Mouse (Mus musculus) myocyte (in vitro differentiated cells): ENCODE results near the gene Odf3. TPM values are rescaled to one million over a fixed set of nuclear protein-coding genes. Genes with fewer than 3 reads are reported as not detected.
A peak's percentile ranks its signal among the peaks of the same experiment; 100 is the strongest.

ENCODE experiments used
- H3K27me3 ChIP-seq: one replicate; pipeline ENCODE4 v1.6.1; 2011; ENCODE audit not compliant: control insufficient read depth, insufficient read depth, insufficient read length
- H3K36me3 ChIP-seq: one replicate; pipeline ENCODE4 v1.6.1; 2011; ENCODE audit not compliant: control insufficient read depth, insufficient read depth
- H3K4me2 ChIP-seq: one replicate; pipeline ENCODE4 v1.6.1; 2011; ENCODE audit warnings: low read depth, control low read depth
- H3K4me3 ChIP-seq: one replicate; pipeline ENCODE4 v1.5.1; 2011; ENCODE audit warnings: mild to moderate bottlenecking, control low read depth, moderate library complexity
- H3K79me2 ChIP-seq: one replicate; pipeline ENCODE4 v1.6.1; 2011; ENCODE audit not compliant: control insufficient read depth, insufficient read depth
- H3ac ChIP-seq: one replicate; pipeline ENCODE4 v1.6.1; 2011; ENCODE audit not compliant: control insufficient read depth, insufficient read length
- CEBPB ChIP-seq: IDR thresholded peaks from 2 replicates; pipeline ENCODE4 v1.6.1; 2011; ENCODE audit warnings: mild to moderate bottlenecking, moderate library complexity; ENCODE audit not compliant: poor library complexity, insufficient read depth, severe bottlenecking
- E2F4 ChIP-seq: IDR thresholded peaks from one replicate; pipeline ENCODE4 v1.6.1; 2011; ENCODE audit warnings: mild to moderate bottlenecking, control low read depth, moderate library complexity; ENCODE audit not compliant: insufficient read depth
- MAX ChIP-seq: IDR thresholded peaks from one replicate; pipeline ENCODE4 v1.6.1; 2011; ENCODE audit warnings: low read depth, mild to moderate bottlenecking, control low read depth
- MYOD1 ChIP-seq, 3 experiments: IDR thresholded peaks; one replicate each; pipeline ENCODE4 v1.6.1; 2011; ENCODE audit warnings: control low read depth in 2 of 3, low read depth in 2 of 3, mild to moderate bottlenecking in 2 of 3, moderate library complexity in 1 of 3; ENCODE audit not compliant: insufficient read length in 2 of 3, control insufficient read depth in 1 of 3
- MYOG ChIP-seq, 3 experiments: IDR thresholded peaks; one replicate each; pipeline ENCODE4 v1.6.1; 2011; ENCODE audit warnings: control low read depth in 2 of 3, low read depth in 2 of 3, mild to moderate bottlenecking in 2 of 3; ENCODE audit not compliant: insufficient read length in 2 of 3, control insufficient read depth in 1 of 3, insufficient read depth in 1 of 3
- POLR2A ChIP-seq: IDR thresholded peaks from one replicate; pipeline ENCODE4 v1.6.1; 2011; ENCODE audit warnings: low read depth, mild to moderate bottlenecking, control low read depth, moderate library complexity; ENCODE audit not compliant: insufficient read length
- POLR2AphosphoS2 ChIP-seq: IDR thresholded peaks from one replicate; pipeline ENCODE4 v1.6.1; 2011; ENCODE audit warnings: low read depth, control low read depth; ENCODE audit not compliant: insufficient read length
- REST ChIP-seq: IDR thresholded peaks from one replicate; pipeline ENCODE4 v1.6.1; 2011; ENCODE audit warnings: mild to moderate bottlenecking, control low read depth, moderate library complexity; ENCODE audit not compliant: insufficient read depth, insufficient read length
- SRF ChIP-seq: IDR thresholded peaks from one replicate; pipeline ENCODE4 v1.6.1; 2011; ENCODE audit warnings: low read depth; ENCODE audit not compliant: control insufficient read depth, insufficient read length
- TCF12 ChIP-seq: IDR thresholded peaks from one replicate; pipeline ENCODE4 v1.6.1; 2011; ENCODE audit warnings: mild to moderate bottlenecking, control low read depth; ENCODE audit not compliant: poor library complexity, insufficient read depth, severe bottlenecking
- TCF3 ChIP-seq: IDR thresholded peaks from one replicate; pipeline ENCODE4 v1.6.1; 2011; ENCODE audit warnings: low read depth, control low read depth; ENCODE audit not compliant: insufficient read length
- USF1 ChIP-seq: IDR thresholded peaks from one replicate; pipeline ENCODE4 v1.6.1; 2011; ENCODE audit warnings: low read depth, mild to moderate bottlenecking, control low read depth, moderate library complexity
- polyA plus RNA-seq: library from polyadenylated mRNA; unstranded; fragments of >200 nt; fragmentation: generic; extraction: Trizol; gene quantifications from one replicate; pipeline ENCODE4 v1.2.1, GENCODE M21; 2012; ENCODE audit warnings: missing spikeins

The Odf3 gene
- polyA plus RNA-seq, 1 experiment: 0.07 TPM

DNA sequence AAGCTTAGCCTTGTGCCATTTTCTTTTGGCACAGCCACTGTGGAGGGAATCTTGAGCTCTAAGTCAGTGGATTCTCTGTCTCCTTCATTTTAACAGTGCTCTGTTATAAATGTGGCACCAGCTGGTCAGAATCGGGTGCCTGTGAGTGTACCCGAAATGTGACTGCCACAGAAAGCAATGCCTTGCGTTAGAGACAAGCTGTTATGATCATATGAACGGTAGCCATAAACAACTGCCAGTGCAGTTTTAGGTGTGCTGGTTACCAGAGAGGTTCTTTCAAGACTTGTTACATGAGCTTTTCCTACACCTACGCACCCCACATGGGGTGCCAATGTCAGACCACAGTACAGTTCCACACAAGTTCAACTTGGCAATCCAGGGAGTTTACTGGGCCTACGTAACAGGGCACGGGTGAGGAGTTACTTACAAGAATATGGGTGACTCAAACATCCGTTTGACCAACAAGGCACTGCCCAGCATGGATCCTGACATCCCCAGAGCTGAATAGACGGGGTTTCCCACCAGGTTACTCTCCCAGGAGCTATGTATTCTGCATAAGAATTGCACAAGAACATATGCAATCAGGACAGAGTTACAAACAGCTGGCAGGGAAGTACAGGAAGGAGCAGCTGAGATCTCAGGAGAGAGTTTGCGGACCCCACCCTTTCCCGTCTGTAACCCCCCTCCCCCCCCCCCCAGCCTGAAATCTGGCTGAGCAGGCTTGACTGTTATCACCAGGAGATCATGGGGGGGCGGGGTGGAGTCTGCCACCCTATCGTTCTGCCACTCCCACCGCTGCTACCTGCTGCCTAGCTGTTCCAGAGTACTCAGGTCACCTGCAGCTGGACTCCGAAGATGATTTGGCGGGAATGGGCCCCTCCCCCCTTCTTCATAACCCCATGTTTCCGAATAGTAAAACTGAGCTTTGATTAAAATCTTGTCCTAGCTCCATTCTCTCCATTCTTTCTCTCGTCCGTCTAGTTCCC, 6.6 kb upstream of the Odf3 start:
- Histone ChIP-seq H3K36me3 (no peaks in the 10 kb centered on the region), H3K4me3 (no peak overlapping the region), H3ac (no peak overlapping the region), H3K27me3 (peaks cover 6% of the 10 kb centered on the region), H3K4me2 (peak overlapping the region; percentile 41), H3K79me2 (no peaks in the 10 kb centered on the region)
- TF ChIP-seq MAX (no peak), MYOD1 (IDR thresholded peaks at IDR 0.05; ENCODE audit: control insufficient read depth in 1 of 3, insufficient read length in 2 of 3, low read depth in 2 of 3) (no peak), POLR2A (no peak), CEBPB (no peak), TCF3 (no peak), POLR2AphosphoS2 (no peak), REST (no peak), E2F4 (no peak), MYOG (IDR thresholded peaks at IDR 0.05; ENCODE audit: control insufficient read depth in 1 of 3, insufficient read depth in 1 of 3, insufficient read length in 2 of 3, low read depth in 2 of 3) (no peak), USF1 (no peak), SRF (no peak), TCF12 (no peak)

DNA sequence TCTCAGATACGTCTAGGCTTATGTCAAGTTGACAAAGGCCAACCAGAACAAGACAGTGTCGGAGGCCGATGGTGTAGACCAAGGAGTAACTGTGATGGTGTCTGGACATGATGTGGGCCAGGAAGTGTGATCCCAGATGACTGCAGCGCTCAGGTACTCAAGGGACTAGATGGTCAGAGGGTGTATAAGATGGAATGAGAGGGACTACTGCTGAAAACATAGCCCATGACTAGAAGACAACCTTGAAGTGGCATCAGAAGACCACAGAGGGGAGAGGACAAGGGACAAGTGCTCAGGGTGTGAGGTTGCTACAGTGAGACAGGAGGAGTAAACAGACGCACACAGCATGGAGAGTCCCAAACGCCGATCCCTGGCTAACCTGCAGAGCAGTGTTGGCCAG, 3.8 kb upstream of the Odf3 start:
- Histone ChIP-seq H3K27me3 (peaks cover 12% of the 10 kb centered on the region), H3K4me2 (no peak overlapping the region), H3ac (no peak overlapping the region), H3K79me2 (no peaks in the 10 kb centered on the region), H3K36me3 (no peaks in the 10 kb centered on the region), H3K4me3 (no peak overlapping the region)
- TF ChIP-seq TCF3 (no peak), POLR2AphosphoS2 (no peak), E2F4 (no peak), TCF12 (no peak), MYOD1 (IDR thresholded peaks at IDR 0.05; ENCODE audit: control insufficient read depth in 1 of 3, insufficient read length in 2 of 3, low read depth in 2 of 3) (no peak), REST (no peak), MAX (no peak), USF1 (no peak)

GRCm38 (mm10) chr7:140844905-140845665, 2.5 kb upstream of the Odf3 start, which contains the start of gene Scgb1c1:
Gene Scgb1c1 (plus strand): TSS chr7:140845547.
- H3K79me2 ChIP-seq: no peaks in the 10 kb centered on the region
- no peak within 1 kb of the TSS for H3K4me3 ChIP-seq
- H3K36me3 ChIP-seq: no peaks in the 10 kb centered on the region
- H3K27me3 ChIP-seq: peaks cover 12% of the 10 kb centered on the region
- no peak within 1 kb of the TSS for H3ac ChIP-seq
- no peak for TF ChIP-seq CEBPB
- peak; percentile 3 to 71 (median 25) for TF ChIP-seq MYOG (IDR thresholded peaks at IDR 0.05; ENCODE audit: control insufficient read depth in 1 of 3, insufficient read depth in 1 of 3, insufficient read length in 2 of 3, low read depth in 2 of 3)
- peak; percentile 11 to 82 (median 57) for TF ChIP-seq MYOD1 (IDR thresholded peaks at IDR 0.05; ENCODE audit: control insufficient read depth in 1 of 3, insufficient read length in 2 of 3, low read depth in 2 of 3)
- H3K4me2 ChIP-seq: no peak within 1 kb of the TSS

- H3ac ChIP-seq: no peak overlapping the region
- TF ChIP-seq TCF12: no peak
- no peak for TF ChIP-seq TCF3
- no peak for TF ChIP-seq E2F4
- TF ChIP-seq REST: no peak
Measured at GRCm38 (mm10) chr7:140845683-140846082, 1.9 kb upstream of the Odf3 start.

DNA sequence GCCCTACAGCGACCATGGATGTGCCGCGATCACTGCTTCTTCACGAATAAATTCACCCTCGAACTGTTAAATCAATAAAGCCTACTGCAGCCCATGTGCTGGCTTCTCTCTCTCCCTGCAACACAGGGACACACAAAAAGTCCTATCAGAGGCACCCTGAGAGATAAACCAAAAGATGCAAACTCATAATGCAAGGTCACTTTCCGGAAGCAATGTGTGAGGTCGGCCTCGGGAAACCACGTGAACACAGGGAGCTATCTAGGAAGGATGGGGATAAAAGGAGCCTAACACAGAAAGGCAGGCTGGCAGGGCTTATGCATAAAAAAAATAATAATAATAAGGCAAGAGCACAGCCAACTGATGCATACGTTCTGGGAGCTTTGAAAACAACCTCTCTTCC, 929 bp upstream of the Odf3 start:
- H3ac ChIP-seq: no peak overlapping the region
- TF ChIP-seq MYOG (IDR thresholded peaks at IDR 0.05; ENCODE audit: control insufficient read depth in 1 of 3, insufficient read depth in 1 of 3, insufficient read length in 2 of 3, low read depth in 2 of 3) (no peak), USF1 (no peak)
- H3K4me2 ChIP-seq: no peak overlapping the region
- H3K79me2 ChIP-seq: no peaks in the 10 kb centered on the region
- H3K27me3 ChIP-seq: peaks cover 12% of the 10 kb centered on the region
- no peaks in the 10 kb centered on the region for H3K36me3 ChIP-seq
- no peak overlapping the region for H3K4me3 ChIP-seq

More at GRCm38 (mm10) chr7:140845683-140846082, 1.9 kb upstream of the Odf3 start:
- H3K27me3 ChIP-seq: peaks cover 12% of the 10 kb centered on the region
- H3K79me2 ChIP-seq: no peaks in the 10 kb centered on the region
- no peaks in the 10 kb centered on the region for H3K36me3 ChIP-seq
- H3K4me3 ChIP-seq: no peak overlapping the region
- H3K4me2 ChIP-seq: no peak overlapping the region
